Comparison of ENCODE assay signal across 8 mouse cellular contexts in the genomic region with DNA sequence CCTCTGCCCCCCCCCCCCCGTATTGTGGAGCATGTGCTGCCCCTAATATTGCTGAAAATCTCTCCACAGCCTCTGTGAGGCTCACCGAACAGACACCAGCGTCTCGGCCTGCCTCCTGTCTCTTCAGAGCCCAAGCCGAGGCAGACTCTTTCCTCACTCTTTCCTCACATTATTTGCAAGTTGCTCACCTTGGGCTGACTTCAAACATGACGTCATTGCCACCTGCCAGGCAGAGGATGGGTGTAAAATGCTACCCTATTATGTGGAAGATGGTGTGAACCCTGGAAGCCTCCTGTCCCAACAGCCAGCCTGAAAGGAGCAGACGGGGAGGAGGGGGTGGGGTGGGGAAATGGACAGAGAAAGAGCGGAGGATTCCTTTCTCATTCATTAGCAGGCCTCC.
A peak's percentile ranks its signal among the peaks of the same experiment; 100 is the strongest.
DNase-seq lines count a peak whose midpoint lies in the region; ATAC-seq lines count a peak whose summit lies in the region.

No protein-coding gene starts in this region.

- WGBS in heart, embryonic 10.5 days: 6% methylated on average over 8 of the region's 8 CpGs
- 2% methylated on average over 8 of the region's 8 CpGs for WGBS in forebrain, embryonic 15.5 days
- WGBS in limb, embryonic 13.5 days: 7% methylated on average over 8 of the region's 8 CpGs
- WGBS in stomach, embryonic 14.5 days: 5% methylated on average over 8 of the region's 8 CpGs

- no peak for DNase-seq in heart, embryonic 10.5 days (ENCODE audit: low spot score)
- no peak for DNase-seq in heart, adult 18-20 months
- peak; percentile 94 for DNase-seq in R1 (ENCODE audit: low read depth, low spot score)
- no peak for DNase-seq in urinary bladder, postnatal 25 days (ENCODE audit: low spot score)
- no peak for DNase-seq in natural killer cell, adult 2 months (ENCODE audit: low spot score in 2 of 2)

- H3K27me3 ChIP-seq in heart, embryonic 10.5 days (ENCODE audit: insufficient read depth, poor library complexity, severe bottlenecking): no peaks in the 10 kb centered on the region
- no peaks in the 10 kb centered on the region for H3K27me3 ChIP-seq in forebrain, embryonic 15.5 days
- no peaks in the 10 kb centered on the region for H3K27me3 ChIP-seq in limb, embryonic 13.5 days
- H3K27me3 ChIP-seq in stomach, embryonic 14.5 days (ENCODE audit: control insufficient read depth, insufficient read depth, low read length): no peaks in the 10 kb centered on the region

- no peaks in the 10 kb centered on the region for H3K9me3 ChIP-seq in heart, embryonic 10.5 days
- H3K9me3 ChIP-seq in forebrain, embryonic 15.5 days: no peaks in the 10 kb centered on the region
- H3K9me3 ChIP-seq in limb, embryonic 13.5 days: no peaks in the 10 kb centered on the region
- no peaks in the 10 kb centered on the region for H3K9me3 ChIP-seq in stomach, embryonic 14.5 days (ENCODE audit: control insufficient read depth, low read depth, low read length)

- H3K4me2 ChIP-seq in forebrain, embryonic 15.5 days (replicated peaks): peak overlapping the region; percentile 43
- peak overlapping the region; percentile 61 for H3K4me2 ChIP-seq in limb, embryonic 13.5 days (replicated peaks)
- H3K4me2 ChIP-seq in stomach, embryonic 14.5 days (replicated peaks; ENCODE audit: low read depth, low read length): peak overlapping the region; percentile 41

- ATAC-seq in forebrain, embryonic 15.5 days (replicated peaks): peak; percentile 91
- 0 out of 2 replicates have a peak, but pooled peaks have one; percentile 36 for ATAC-seq in limb, embryonic 13.5 days (ENCODE audit: low FRiP score, low read depth)
- peak; percentile 63; the same call in 1 of the 2 replicates for ATAC-seq in stomach, embryonic 14.5 days (ENCODE audit: insufficient number of reproducible peaks, insufficient read depth, low FRiP score, low read depth)

- peaks cover 23% of the 10 kb centered on the region for H3K4me1 ChIP-seq in heart, embryonic 10.5 days
- H3K4me1 ChIP-seq in forebrain, embryonic 15.5 days: peaks cover 35% of the 10 kb centered on the region
- H3K4me1 ChIP-seq in limb, embryonic 13.5 days: peaks cover 29% of the 10 kb centered on the region
- H3K4me1 ChIP-seq in stomach, embryonic 14.5 days (ENCODE audit: control insufficient read depth, insufficient read depth, low read length): no peaks in the 10 kb centered on the region

- peak overlapping the region; percentile 50 for H3K9ac ChIP-seq in forebrain, embryonic 15.5 days (replicated peaks)
- H3K9ac ChIP-seq in limb, embryonic 13.5 days: peak overlapping the region; percentile 43
- no peak overlapping the region for H3K9ac ChIP-seq in stomach, embryonic 14.5 days (replicated peaks; ENCODE audit: low read depth, low read length)

- peak overlapping the region; percentile 52 for H3K4me3 ChIP-seq in heart, embryonic 10.5 days
- H3K4me3 ChIP-seq in forebrain, embryonic 15.5 days: peak overlapping the region; percentile 21
- peak overlapping the region; percentile 27 for H3K4me3 ChIP-seq in limb, embryonic 13.5 days
- peak overlapping the region; percentile 7; the same call in 1 of the 2 replicates for H3K4me3 ChIP-seq in stomach, embryonic 14.5 days (ENCODE audit: low read depth, low read length)

- no peaks in the 10 kb centered on the region for H3K36me3 ChIP-seq in heart, embryonic 10.5 days
- H3K36me3 ChIP-seq in forebrain, embryonic 15.5 days: no peaks in the 10 kb centered on the region
- no peaks in the 10 kb centered on the region for H3K36me3 ChIP-seq in limb, embryonic 13.5 days
- no peaks in the 10 kb centered on the region for H3K36me3 ChIP-seq in stomach, embryonic 14.5 days (ENCODE audit: control insufficient read depth, insufficient read depth, low read length)

- peak overlapping the region; percentile 81 for H3K27ac ChIP-seq in heart, embryonic 10.5 days
- peak overlapping the region; percentile 99 for H3K27ac ChIP-seq in forebrain, embryonic 15.5 days (replicated peaks)
- H3K27ac ChIP-seq in limb, embryonic 13.5 days: no peak overlapping the region
- H3K27ac ChIP-seq in stomach, embryonic 14.5 days (ENCODE audit: low read length): no peak overlapping the region

Comparison
In these comparisons a context has a peak if more than half of its experiments do, and no peak if none do; other contexts are left out.
1. H3K27ac ChIP-seq: peak in heart, embryonic 10.5 days (single experiment) and forebrain, embryonic 15.5 days (single experiment); none in limb, embryonic 13.5 days (single experiment) and stomach, embryonic 14.5 days (single experiment).
2. ATAC-seq: peak in every context shown above with its lines; median percentile 91 in forebrain, embryonic 15.5 days; 63 in stomach, embryonic 14.5 days; 36 in limb, embryonic 13.5 days.
3. Peak in every context shown above with its lines, with median percentiles within 50 percentile points of each other: H3K4me3 ChIP-seq and H3K4me2 ChIP-seq.